Mouse (Mus musculus) lung, adult 2 months (tissue): ENCODE measurements around the gene Sptan1.

Source experiments
- CTCF ChIP-seq: fragments of 200-500 bp; IDR thresholded peaks from 2 replicates; pipeline ENCODE4 v1.5.1; 2011; ENCODE audit warnings: mild to moderate bottlenecking, low read length, control low read depth; ENCODE audit not compliant: insufficient read depth
- POLR2A ChIP-seq: fragments of 200-500 bp; IDR thresholded peaks from 2 replicates; pipeline ENCODE4 v1.6.1; 2011; ENCODE audit warnings: low read depth, mild to moderate bottlenecking, control low read depth, low read length, borderline replicate concordance; ENCODE audit errors: extremely low read depth

GRCm38 (mm10) chr2:29965906-29966305, 546 bp downstream of the Sptan1 start:
- TF ChIP-seq CTCF (no peak), POLR2A (no peak)
